Mouse (Mus musculus) gastrocnemius, postnatal 10 days (tissue): ENCODE measurements around the gene Itga9. TPM values are rescaled to one million over a fixed set of nuclear protein-coding genes. Genes with fewer than 3 reads are reported as not detected.

Source experiments
- DNase-seq: peaks from one replicate; pipeline ENCODE4 v3.0.0; 2021; ENCODE audit warnings: mixed read lengths
- total RNA-seq, 2 experiments: library from RNA; stranded (reverse); gene quantifications; 2 replicates each; pipeline ENCODE4 v1.2.3; 2021

Itga9 gene
- total RNA-seq, 2 experiments from 2014 or later = 27.0 to 31.1 TPM

DNA sequence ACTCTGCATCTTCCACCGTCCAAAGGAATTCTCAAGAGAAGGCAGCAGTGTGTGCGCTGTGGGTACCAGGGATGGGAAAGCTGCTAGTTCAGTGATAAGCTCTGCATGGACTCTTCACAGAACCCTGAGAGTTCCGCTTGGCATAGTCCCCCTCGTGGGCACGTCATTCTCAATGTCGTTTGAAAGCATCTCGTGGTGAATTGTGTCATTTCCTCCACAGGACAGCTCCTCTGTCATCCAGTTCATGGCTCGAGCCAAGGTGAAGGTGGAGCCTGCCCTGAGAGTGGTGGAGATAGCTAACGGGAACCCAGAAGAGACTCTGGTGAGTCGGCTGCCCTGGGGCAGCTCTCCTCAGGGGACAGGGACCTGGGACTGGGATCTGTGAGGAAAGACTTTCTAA lies 270.4 kb downstream of the Itga9 start:
- no peak for DNase-seq

DNA sequence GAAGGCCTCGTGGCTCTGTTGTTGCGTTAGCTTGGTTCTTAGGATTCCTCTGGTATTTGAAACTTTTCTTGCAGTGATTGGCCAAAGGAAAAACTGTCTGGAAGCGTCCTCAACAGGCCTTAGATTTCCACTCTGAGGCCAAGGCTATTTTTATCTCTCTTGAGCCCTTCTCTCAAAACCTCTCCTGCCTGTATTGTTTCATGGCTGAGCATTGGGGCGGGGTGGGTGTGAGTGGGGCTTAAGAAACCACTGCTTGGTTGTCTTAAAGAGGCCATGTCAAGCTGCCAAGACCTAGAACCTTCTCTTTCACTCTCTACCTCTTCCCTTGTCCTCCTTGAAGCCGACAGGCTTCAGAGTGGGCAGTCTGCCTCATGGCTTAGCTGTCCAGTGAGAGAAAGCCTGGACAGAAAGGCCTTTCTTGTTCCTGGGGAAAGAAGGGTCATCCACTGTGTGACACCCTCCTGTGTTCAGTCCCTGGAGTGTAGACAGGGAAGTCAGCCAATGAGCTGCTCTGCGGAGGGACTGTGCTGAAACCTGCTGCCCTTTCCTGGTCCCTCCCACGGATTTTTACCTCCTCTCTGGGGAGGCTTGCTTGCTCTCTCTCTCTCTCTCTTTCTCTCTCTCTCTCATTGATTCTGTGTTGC lies 271.0 kb downstream of the Itga9 start:
- DNase-seq = no peak

DNA sequence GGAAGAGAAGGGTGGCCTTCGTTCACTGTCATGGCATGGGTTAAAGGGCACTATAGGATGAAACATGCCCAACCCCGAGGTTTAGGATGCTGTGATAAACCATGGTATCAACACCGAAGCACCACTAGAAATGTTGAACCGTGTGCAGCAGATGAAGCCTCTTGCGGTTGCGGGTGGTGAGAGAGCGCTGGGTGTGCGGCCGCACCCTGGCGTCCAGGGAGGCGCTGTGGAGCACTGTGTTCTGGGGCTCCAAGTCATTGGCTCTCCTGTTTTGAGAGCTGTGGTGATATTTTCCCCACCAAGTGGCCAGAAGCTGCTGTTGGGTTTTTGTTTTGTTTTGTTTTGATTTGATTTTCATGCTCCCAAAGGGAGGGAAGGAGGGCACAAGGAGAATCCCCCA lies 272.1 kb downstream of the Itga9 start:
- DNase-seq = no peak

DNA sequence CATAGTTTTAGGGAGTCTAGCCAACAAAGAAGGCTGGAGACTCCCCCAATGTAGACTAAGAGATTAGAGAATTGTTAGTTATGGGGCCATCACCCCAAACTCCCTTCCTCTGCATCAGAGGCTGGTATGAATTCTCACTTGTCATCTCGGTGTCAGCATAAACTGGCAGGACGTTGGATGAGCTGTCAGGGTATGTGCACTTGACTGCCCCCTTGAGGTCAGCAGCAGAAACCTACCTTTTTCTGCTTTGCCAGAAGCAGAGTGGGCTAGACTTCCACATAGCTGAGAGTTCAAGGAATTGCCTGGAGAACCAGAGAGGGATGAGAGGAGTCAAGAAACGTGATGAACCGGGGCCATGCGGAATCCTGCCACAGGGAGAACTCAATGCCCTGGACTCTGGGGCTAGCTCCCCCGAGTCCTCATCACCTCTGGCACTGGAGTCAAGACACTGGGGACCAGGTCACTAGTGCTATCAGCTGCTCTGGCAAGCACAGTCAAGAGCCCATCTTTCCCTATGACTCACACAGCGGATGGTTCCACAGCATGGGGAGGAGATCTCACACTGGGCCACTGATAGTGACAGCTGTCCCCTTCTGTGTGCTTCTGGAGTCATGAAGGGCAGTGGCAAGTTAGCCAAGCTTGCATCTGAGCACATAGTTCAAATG lies 274.9 kb downstream of the Itga9 start:
- no peak for DNase-seq

DNA sequence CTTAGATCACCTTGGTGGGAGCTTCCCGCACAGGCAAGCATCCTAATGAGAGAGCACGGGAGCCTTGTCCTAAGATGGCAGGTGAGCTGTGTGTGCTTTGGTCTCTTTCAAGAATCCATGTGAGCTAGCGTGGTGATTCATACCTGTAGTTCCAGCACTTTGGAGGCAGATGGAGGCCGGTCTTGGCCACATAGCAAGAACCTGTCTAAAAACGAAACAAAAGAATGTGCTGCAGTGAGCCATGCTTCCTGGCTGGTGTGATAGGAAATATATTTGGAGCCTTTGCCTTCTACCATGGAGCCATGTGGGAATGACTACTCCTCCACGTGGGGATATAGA lies 275.4 kb downstream of the Itga9 start:
- DNase-seq = no peak

DNA sequence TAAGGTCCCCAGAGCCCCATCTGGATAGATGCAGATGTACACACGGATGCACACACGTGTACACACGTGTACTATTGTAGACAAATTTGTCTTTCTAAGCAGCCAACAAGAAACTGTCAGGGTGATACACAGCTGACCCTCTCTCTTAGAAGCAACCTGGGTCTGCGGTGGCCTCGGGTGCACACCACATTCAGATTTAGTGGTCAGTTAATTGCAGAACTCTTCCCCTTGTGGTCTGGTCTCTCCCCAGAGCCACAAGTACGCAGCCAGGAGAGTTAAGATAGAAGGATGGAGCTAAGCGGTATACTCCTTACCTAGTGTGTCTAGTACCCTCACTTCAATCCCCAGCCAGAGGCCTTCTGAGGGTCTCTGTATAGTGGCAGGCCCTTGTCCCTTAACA lies 276.7 kb downstream of the Itga9 start:
- no peak for DNase-seq

DNA sequence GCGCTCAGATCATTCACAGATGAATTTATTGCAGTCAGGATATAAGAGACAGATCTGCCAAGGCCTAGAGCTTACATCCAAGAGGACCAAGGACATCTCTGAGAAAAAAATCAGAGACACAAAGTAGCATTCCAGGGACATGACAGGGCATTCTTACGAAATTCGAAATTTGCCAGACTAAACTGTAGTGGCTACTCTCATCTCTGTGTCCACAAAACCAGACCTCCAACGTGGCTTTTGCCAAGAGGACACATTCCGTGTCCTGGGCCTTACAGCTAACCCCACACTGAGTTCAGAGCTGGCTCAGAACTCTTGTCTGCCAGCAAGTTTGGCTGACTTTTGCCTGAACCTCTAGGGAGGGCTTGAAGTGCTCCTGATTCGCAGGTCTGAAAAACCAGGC lies 279.3 kb downstream of the Itga9 start:
- DNase-seq = no peak

DNA sequence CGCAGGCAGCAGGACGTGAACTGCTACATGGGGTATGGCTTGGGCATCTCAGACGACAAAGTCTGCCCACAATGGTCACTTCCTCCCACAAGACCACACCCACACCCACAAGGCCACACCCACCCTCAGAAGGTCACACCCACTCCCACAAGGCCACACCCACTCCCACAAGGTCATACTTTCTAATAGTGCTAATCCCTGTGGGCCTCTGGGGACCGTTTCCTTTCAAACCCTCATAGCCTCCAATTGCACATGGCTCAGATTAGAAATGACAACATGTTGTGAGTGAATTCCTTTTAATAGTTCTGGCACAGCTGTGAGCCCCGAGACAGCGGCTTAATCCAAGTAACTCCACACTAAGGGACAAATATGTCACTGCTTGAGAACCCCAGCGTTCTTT lies 280.7 kb downstream of the Itga9 start:
- DNase-seq = peak; percentile 27

DNA sequence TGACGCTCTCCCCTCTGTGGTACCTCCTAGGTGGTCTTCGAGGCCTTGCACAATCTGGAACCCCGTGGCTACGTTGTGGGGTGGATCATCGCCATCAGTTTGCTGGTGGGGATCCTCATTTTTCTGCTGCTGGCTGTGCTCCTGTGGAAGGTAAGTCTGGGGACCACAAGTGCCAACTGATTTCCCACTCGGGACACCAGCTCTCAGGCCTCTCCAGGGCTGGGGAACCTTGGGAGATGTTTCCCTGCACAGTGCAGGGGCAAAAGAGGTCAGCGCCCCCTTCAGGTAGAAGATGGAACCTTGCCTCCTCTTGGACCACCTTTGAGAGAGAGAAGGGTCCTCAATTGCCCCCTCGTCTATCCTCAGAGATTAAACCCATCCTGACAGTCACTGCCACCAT lies 281.2 kb downstream of the Itga9 start:
- no peak for DNase-seq

DNA sequence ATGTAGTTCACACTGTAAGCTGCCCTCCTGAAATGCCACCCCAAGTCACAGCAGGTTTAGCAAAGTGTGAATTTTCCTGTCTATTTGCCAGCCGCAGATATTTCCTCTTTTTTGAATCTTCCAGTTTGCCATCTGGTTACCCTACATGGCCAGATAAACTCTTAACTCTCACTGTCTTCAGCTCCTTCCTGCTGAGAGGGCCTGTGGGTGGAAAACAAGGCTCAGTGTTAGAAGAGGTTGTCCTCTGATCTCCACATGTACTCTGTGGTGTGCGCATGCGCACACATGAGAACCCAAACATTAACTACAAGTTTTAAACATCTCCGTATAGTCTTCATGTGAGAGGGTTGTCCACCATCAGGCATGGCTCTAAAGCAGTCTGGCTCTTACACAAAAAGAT lies 283.7 kb downstream of the Itga9 start:
- DNase-seq = no peak

DNA sequence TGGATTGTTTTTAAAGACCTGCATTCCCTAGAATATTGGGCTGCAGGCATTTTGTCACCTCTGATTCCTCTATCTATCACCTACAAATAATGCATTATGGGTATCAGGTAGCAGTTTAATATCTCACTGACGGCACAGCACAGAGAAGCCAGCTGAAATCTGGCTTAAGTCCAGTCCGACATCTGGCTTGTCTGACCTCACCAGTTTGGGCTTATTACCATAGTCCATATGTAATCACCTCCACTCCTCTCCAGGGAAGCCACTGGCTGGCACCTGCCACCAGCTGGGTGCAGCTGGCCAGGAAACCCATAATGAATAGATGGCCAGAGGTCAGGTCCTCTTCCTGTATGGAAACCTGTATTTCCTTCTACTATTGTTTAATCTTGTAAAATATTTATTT lies 284.2 kb downstream of the Itga9 start:
- no peak for DNase-seq

DNA sequence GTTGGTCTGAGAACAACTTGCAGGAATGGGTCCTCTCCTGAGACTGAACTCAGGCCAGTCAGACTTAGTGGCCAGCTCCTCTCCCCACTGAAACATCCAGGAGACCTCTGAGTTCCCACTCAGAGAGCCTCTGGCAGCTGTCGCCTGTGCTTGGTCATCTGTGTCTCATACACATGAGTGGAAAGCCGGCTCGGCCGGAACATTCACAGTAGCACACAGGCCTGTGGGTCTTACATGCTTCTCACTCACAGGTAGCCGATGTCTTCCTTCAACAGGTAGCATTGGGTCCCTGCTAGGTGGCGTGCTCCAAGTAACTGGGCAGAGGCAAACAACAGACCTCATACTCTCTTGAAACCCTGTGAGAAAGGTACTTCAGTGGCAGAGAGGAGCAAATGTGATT lies 284.6 kb downstream of the Itga9 start:
- DNase-seq = no peak

DNA sequence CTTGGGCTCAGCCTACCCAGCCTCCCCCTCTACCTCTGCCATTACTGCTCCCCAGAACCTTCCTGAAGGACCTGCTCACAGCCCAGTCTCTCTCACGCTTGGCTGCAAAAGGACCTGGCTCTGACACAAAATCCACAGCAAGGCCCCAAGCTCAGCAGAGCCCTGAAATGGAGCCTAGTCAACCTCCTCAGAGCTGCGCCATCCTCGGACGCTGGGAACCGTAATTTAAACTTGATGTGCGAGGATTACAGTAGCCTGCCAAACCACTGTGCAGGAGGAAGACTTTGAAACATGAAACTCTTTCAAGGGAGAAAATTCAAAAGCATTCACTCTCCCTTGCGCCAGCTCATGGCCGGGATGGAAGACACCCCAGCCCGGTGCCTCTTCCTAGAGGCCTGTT lies 285.1 kb downstream of the Itga9 start:
- DNase-seq = peak; percentile 34

DNA sequence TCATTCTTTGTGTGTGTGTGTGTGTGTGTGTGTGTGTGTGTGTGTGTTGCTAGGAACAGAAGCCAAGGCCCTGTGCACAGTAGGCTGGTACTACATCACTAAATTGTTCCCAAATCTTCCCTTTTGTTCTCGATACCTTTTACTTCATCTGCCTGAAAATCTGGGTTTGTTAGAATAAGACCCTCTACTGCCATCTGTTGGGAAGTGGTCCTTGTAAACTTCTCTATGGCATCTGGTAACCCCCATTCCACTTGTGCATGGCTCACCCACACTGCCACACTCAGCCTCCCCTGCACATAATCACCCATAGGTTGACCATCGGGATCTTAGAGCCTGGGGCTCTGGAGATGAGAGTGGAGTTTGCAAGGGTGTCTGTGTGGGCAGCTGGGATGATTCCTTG lies 288.6 kb downstream of the Itga9 start:
- DNase-seq = no peak

DNA sequence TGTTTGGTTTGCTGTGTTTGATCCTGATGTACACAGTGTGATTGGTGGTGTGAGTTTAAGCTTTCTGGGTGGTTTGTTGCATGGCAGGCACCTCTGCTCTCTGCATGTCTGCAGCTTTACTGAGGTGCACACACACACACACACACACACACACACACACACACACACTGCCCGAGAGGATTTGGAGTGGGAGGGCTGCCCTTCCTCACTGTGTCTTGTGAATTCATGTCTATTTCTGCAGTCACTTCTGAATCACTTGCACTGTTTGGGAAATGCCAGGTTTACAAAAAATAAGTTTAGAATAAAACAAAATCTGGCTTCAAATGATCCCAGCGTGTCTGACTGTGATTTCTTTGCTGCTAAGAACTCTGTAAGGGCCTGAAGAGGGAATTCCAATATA lies 294.2 kb downstream of the Itga9 start:
- DNase-seq = no peak

DNA sequence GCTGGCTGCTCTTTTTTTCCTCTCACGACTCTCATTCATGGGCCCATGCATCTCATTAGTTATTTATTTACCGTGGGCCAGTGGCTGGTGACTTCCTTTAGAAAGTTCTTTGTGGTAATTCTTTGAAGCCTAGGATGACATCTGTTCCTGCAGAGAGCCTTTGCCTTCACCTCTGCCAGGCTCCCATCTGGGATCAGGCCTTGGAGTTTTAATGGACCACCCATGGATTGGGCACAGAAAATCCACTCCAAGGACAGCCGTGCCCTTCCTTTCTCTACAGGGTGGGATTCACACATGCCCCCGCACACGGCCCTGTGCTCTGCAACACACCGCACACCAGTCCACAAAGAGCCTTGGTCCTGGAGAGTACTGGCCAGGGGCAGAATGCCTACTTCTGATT lies 295.4 kb downstream of the Itga9 start:
- DNase-seq = no peak

DNA sequence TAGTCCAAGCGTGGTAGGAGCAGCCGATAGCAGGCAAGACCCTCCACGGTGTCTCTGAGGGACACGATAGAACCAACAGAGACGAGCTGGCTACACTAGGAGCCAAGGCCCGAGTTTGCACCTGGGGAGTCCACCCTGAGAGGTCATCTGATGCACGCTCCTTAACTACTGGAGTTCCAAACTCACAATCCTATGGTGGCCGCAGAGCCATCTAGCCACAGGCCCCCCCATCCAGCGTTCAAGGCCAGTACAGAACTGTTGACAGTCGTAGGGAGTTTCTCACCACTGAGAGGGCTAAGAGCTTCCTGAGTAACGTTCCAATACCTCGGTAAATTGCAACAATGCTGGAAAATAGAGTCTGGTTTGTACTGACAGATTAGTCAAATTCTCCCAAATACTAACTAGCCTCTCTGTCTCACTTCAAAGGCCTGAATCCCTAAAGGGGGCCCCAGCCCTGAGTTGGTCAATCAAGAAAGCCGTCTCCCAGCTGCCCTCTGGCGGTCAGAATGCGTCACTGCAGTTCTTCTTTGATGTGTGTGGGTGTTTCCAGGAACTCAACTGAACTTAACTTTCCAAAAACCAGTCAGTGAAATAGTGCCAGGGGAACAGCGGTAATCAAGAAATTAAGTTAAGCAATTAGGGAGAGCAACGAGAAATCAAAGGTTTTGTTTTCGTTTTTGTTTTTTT lies 301.6 kb downstream of the Itga9 start:
- peak; percentile 85 for DNase-seq

DNA sequence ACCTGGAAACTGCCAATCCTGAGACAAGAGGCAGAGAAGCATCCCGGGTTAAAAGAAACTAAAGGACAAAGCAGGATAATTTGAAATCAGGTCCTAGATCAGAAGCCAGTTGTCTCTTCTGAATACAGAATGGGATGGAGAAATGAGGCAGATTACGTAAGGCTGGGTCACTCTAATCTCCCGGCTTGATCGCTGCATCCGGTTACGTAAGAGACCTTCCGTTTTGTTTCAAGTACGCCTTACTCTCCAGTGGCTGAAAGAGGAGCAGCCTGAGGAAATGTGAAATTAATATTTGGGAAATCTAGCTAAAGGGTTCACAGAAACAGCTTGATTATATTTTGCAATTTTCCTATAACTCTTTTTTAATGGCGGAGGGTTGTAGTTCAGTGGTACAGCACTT lies 306.6 kb downstream of the Itga9 start:
- DNase-seq = no peak

DNA sequence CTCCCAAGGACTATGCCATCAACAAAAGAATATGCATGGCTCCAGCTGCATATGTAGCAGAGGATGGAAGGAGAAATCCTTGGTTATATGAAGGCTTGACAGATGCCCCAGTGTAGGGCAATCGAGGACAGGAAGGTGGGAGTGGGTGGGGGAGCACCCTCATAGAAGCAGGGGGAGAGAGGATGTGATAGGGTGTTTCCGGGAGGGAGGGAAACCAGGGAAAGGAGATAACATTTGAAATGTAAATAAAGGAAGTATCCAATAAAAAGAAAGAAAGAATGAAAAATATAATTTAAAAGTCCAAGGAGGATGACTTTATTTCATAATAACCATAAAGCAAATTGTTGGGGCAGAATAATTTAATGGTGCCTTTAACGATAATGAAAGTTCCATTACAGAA lies 307.1 kb downstream of the Itga9 start:
- no peak for DNase-seq

DNA sequence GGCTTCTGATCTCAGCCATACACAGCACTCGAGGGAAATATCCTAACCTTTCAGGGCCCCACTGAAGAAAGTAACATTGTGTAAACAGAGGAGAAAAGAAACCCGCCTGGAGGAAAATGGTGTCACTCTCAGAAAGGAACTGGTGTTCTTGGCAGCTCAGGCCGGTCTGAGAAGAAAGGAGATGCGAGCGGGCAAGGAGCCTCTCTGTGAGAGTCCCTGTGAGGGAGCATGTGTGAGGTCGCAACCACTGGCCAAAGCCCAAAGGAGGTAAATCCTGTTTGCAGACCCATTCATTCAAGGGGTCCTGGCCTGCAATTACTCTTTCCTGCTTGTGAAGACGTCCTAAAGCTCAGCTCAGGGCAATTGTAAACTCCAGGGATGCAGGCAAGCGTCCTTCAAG lies 308.1 kb downstream of the Itga9 start:
- no peak for DNase-seq

DNA sequence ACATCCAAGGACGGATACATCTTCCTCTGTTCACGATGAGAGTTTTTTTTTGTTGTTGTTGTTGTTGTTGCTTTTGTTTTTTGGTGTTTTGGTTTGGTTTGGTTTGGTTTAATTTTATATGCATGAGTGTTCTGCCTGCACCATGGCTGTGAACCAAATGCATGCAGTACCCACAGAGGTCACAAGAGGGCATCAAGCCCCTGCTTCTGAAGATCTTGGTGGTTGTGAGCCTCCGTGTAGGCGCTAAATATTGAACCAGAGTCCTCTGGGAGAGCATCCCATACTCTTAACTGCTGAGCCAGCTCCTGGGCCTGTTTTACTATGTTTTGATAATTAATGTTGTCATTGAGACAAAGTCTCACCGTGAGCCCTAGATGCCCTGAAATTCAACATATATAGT lies 308.8 kb downstream of the Itga9 start:
- DNase-seq = no peak

DNA sequence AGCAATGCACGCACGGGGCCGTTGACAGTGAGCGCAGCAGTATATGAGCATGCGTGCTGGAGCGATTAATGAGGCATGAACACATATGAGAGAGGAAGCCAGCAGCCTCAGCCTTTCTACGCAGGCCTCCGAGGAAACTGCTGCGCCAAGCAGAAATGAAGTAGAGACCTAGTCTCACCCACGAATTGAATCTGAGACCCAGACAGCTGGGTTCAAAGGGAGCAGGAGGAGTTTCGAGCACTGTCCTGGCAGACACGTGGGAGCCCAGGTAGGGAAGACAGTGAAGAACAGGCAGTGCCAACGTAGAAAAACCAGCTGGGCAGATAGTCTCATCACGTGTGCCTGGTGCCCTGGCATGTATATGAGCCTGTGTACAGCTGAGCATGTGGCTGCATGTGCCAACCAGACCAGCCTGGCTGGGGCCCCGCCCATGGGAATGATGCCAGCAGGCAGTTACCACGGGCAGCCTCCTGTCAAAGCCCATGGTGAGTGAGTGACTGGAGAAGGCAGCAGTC lies 313.2 kb downstream of the Itga9 start:
- peak; percentile 47 for DNase-seq

DNA sequence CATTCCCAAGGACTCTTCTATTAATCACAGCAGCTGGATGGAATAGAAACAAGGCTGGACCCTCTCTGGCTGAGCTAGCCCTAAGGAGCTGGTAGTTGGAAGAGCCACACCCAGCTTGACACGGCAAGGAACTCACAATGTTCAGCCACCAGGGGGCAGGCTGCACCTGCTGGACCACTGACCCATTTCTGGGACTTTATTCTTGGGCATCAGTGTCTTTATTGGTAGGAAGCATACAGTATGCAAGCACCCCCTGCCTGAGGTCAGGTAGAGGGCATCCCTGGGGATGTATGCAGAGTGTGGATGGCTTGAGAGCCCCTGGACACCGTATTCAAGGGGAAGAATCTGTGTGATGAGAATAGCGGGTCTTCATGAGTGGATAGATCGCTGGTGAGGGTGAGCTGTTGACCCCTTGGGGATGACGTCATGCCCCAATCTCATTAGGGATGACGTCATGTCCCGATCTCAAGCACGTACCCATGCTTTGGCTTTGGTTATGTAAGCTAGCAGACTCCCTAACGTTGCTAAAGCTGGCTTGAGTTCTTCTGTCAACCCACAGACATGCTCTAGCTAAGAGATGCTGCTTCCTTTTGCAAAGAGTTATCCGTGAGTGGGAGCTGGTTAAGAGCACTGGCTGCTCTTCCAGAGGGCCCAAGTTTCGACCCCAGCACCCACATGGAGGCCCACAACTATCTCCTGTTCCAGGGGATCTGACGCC lies 314.5 kb downstream of the Itga9 start:
- peak; percentile 90 for DNase-seq
